Mouse (Mus musculus) cerebellum, postnatal 14 days (tissue): ENCODE results near the gene Ccl25.
A peak's percentile ranks its signal among the peaks of the same experiment; 100 is the strongest.
"Not testable (repeated sequence)": the region's sequence is repeated elsewhere in the genome, so short reads cannot be mapped to it uniquely, and the experiment has no call there.

Experiments
- DNase-seq, 2 experiments: peaks; one replicate each; pipeline ENCODE4 v3.0.0; 2021; ENCODE audit warnings: mixed read lengths in 2 of 2

Gene Ccl25

GRCm38 (mm10) chr8:4347661-4348060 is 22.7 kb downstream of the Ccl25 start:
- DNase-seq = no peak

- DNase-seq = no peak
Observed at GRCm38 (mm10) chr8:4348275-4348674, 23.3 kb downstream of the Ccl25 start.

GRCm38 (mm10) chr8:4349335-4349734 is 24.3 kb downstream of the Ccl25 start:
- DNase-seq = no peak

GRCm38 (mm10) chr8:4350618-4351017 is 25.6 kb downstream of the Ccl25 start:
- DNase-seq = no peak

GRCm38 (mm10) chr8:4352562-4352961 is 27.6 kb downstream of the Ccl25 start:
- not testable (repeated sequence) for DNase-seq

GRCm38 (mm10) chr8:4353741-4354140 is 28.7 kb downstream of the Ccl25 start:
- DNase-seq = no peak

GRCm38 (mm10) chr8:4354516-4354915 is 29.5 kb downstream of the Ccl25 start:
- no peak for DNase-seq

GRCm38 (mm10) chr8:4355455-4355854 is 30.4 kb downstream of the Ccl25 start:
- DNase-seq = no peak

GRCm38 (mm10) chr8:4359362-4359761 is 34.4 kb downstream of the Ccl25 start:
- DNase-seq = no peak

- DNase-seq = no peak
Observed at GRCm38 (mm10) chr8:4360922-4361321, 35.9 kb downstream of the Ccl25 start.

- no peak for DNase-seq
Observed at GRCm38 (mm10) chr8:4366189-4366588, 41.2 kb downstream of the Ccl25 start.

GRCm38 (mm10) chr8:4367808-4368207 is 42.8 kb downstream of the Ccl25 start:
- peak; percentile 41 to 70 for DNase-seq

- no peak for DNase-seq
Observed at GRCm38 (mm10) chr8:4368470-4368869, 43.5 kb downstream of the Ccl25 start.

GRCm38 (mm10) chr8:4370078-4370477 is 45.1 kb downstream of the Ccl25 start:
- peak; percentile 11 to 18 for DNase-seq

GRCm38 (mm10) chr8:4372657-4373056 is 47.6 kb downstream of the Ccl25 start:
- peak in 1 of 2 experiments; percentile 10 for DNase-seq

GRCm38 (mm10) chr8:4401442-4401841 is 76.4 kb downstream of the Ccl25 start:
- DNase-seq = no peak

- peak; percentile 39 to 43 for DNase-seq
Observed at GRCm38 (mm10) chr8:4403960-4404879, 79.2 kb downstream of the Ccl25 start.

- DNase-seq = peak; percentile 22 to 24
Observed at GRCm38 (mm10) chr8:4404880-4405261, 79.9 kb downstream of the Ccl25 start.

- not testable (repeated sequence) for DNase-seq
Observed at GRCm38 (mm10) chr8:4408425-4408824, 83.4 kb downstream of the Ccl25 start.
